ENCODE assay signal across 8 mouse cellular contexts in the genomic region with DNA sequence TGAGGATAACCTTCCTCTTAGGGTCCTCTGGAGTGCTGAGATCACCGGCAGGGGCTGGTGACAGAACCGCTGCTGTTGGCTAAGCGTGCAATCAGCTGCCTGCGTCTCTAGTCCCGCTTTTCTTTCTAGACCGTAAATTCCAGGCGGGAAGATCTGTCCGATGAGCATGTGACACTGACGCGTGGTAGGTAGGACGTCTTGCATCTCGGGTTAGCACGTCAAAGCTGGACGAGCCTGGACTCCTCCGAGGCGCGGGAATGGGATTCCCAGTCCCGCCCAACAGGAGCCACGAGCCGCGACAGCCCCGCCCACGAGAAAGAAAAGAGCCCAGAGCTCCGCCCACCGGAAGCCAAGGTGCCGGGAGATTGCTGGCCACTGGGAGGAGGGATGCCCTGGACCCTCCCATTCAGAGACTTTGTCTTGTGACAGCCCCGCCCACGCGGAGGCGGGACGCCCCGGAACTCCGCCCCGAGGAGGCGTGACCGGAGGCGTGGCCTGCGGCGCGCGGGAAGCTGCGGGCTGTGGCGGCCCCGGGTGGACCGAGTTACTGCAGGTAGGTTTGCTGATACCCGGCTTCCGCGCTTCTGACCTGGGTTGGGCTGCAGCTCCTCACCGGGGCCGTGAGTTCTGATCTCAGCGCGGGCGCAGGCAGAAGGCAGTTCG. TPM values are rescaled to one million over a fixed set of nuclear protein-coding genes. Genes with fewer than 3 reads are reported as not detected.
DNase-seq lines count a peak whose midpoint lies in the region; ATAC-seq lines count a peak whose summit lies in the region.

Chaf1b (plus strand) TSS at position 479 of the 663 bp plus-strand sequence.

- peak within 1 kb of the TSS; percentile 89 for H3K4me2 ChIP-seq in lung, embryonic 16.5 days (ENCODE audit: low read depth, low read length)

- H3K4me1 ChIP-seq in lung, embryonic 16.5 days (replicated peaks; ENCODE audit: control insufficient read depth, insufficient read depth, low read length) = peaks cover 14% of the 10 kb centered on the region

- H3K36me3 ChIP-seq in lung, embryonic 16.5 days (ENCODE audit: control insufficient read depth, insufficient read depth, low read length) = peaks cover 10% of the 10 kb centered on the region; the same call in 1 of the 2 replicates

- H3K27me3 ChIP-seq in lung, embryonic 16.5 days (ENCODE audit: control insufficient read depth, insufficient read depth, low read depth, low read length) = no peaks in the 10 kb centered on the region

- H3K9ac ChIP-seq in lung, embryonic 16.5 days (ENCODE audit: low read length) = peak within 1 kb of the TSS; percentile 81

- peak within 1 kb of the TSS; percentile 50 for H3K27ac ChIP-seq in lung, embryonic 16.5 days (ENCODE audit: low read length)

- peak; percentile 87 for DNase-seq in MEL-GATA-1-ER (ENCODE audit: extremely low read depth, low read depth)
- peak; percentile 94 for DNase-seq in cerebellum, adult 8-10 months
- peak; percentile 97 for DNase-seq in forelimb bud, embryonic 11.5 days (ENCODE audit: low read depth, low spot score)
- DNase-seq in layer of hippocampus, adult 9-10 months (ENCODE audit: low spot score) = peak; percentile 83
- DNase-seq in ovary, postnatal 10 days (ENCODE audit: low spot score) = peak; percentile 96
- peak; percentile 95 to 98 for DNase-seq in thymus, postnatal 10 days (ENCODE audit: low spot score in 2 of 2)

- H3K9me3 ChIP-seq in lung, embryonic 16.5 days (ENCODE audit: control insufficient read depth, low read length) = no peaks in the 10 kb centered on the region

- peak within 1 kb of the TSS; percentile 87 for H3K4me3 ChIP-seq in lung, embryonic 16.5 days (ENCODE audit: low read length)

- under 1% methylated on average over 53 of the region's 54 CpGs for WGBS in lung, embryonic 16.5 days

- ATAC-seq in hematopoietic stem cell, adult 5-6 weeks (replicated peaks in 1 of 2; ENCODE audit: insufficient read depth in 1 of 2, low FRiP score in 2 of 2, low TSS enrichment in 1 of 2, low read depth in 1 of 2, poor library complexity in 2 of 2, severe bottlenecking in 2 of 2) = peak; percentile 92 to 95
- peak; percentile 98 for ATAC-seq in lung, embryonic 16.5 days (ENCODE audit: low read depth)

RNA-seq across cellular contexts. Expression of gene Chaf1b, which starts in this region (rescaled TPM):
- total RNA-seq in hematopoietic stem cell, adult 5-6 weeks (2017) = 73.0 and 76.6 TPM in 2 replicates
- polyA plus RNA-seq in lung, embryonic 16.5 days (2015; fragmentation: Nextera tagmentation; extraction: Ambion mirVana) = 59.1 and 68.1 TPM in 2 replicates

Comparison
In these comparisons a context has a peak if more than half of its experiments do, and no peak if none do; other contexts are left out.
1. Peak in every context shown above with its lines: DNase-seq, ATAC-seq, H3K4me3 ChIP-seq and H3K27ac ChIP-seq.